8 mouse cellular contexts compared by ENCODE assay signal in genomic region chr14:50955942-50956508, GRCm38 (mm10). TPM values are rescaled to one million over a fixed set of nuclear protein-coding genes. Genes with fewer than 3 reads are reported as not detected.
DNase-seq lines count a peak whose midpoint lies in the region; ATAC-seq lines count a peak whose summit lies in the region.
"Not testable (repeated sequence)": the region's sequence is repeated elsewhere in the genome, so short reads cannot be mapped to it uniquely, and the experiment has no call there.

Gene Pnp2, plus strand, starts transcription at chr14:50955992.

- not testable (repeated sequence) for H3K27me3 ChIP-seq in embryonic facial prominence, embryonic 12.5 days; intestine, embryonic 15.5 days (replicated peaks)

- ATAC-seq in embryonic facial prominence, embryonic 12.5 days (ENCODE audit: insufficient number of reproducible peaks, insufficient read depth, low FRiP score, low TSS enrichment) = peak; percentile 75
- ATAC-seq in intestine, embryonic 15.5 days = peak; percentile 80

- WGBS in embryonic facial prominence, embryonic 12.5 days = 6% methylated on average over 18 of the region's 19 CpGs
- 9% methylated on average over 19 of the region's 19 CpGs for WGBS in intestine, embryonic 15.5 days

- H3K9me3 ChIP-seq in embryonic facial prominence, embryonic 12.5 days; intestine, embryonic 15.5 days: not testable (repeated sequence)

- H3K4me3 ChIP-seq in embryonic facial prominence, embryonic 12.5 days = 0 out of 2 replicates have a peak within 1 kb of the TSS, but pooled peaks have one; percentile 4
- H3K4me3 ChIP-seq in intestine, embryonic 15.5 days (replicated peaks) = not testable (repeated sequence)

- not testable (repeated sequence) for H3K27ac ChIP-seq in embryonic facial prominence, embryonic 12.5 days; intestine, embryonic 15.5 days

- H3K36me3 ChIP-seq in embryonic facial prominence, embryonic 12.5 days; intestine, embryonic 15.5 days: not testable (repeated sequence)

- H3K9ac ChIP-seq in embryonic facial prominence, embryonic 12.5 days; intestine, embryonic 15.5 days: not testable (repeated sequence)

- H3K4me1 ChIP-seq in embryonic facial prominence, embryonic 12.5 days; intestine, embryonic 15.5 days (replicated peaks): not testable (repeated sequence)

- peak within 1 kb of the TSS; percentile 36 for H3K4me2 ChIP-seq in embryonic facial prominence, embryonic 12.5 days (replicated peaks)
- H3K4me2 ChIP-seq in intestine, embryonic 15.5 days (replicated peaks) = peak within 1 kb of the TSS; percentile 49

- intact Hi-C loops in left cerebral cortex, postnatal 10 days (cut with DNase I) = not testable (repeated sequence)

- DNase-seq in adrenal gland, adult 18-20 months (ENCODE audit: low spot score in 2 of 2) = peak; percentile 32 to 48
- DNase-seq in heart, adult 18-20 months = peak; percentile 65 to 79
- peak; percentile 51 to 72 for DNase-seq in left cerebral cortex, postnatal 10 days (ENCODE audit: extremely low spot score in 1 of 2, low spot score in 2 of 2)
- DNase-seq in lung, postnatal 36 days = peak; percentile 67
- peak; percentile 18 for DNase-seq in ovary, postnatal 10 days (ENCODE audit: low spot score)
- peak; percentile 49 to 55 for DNase-seq in thymus, postnatal 10 days (ENCODE audit: low spot score in 2 of 2)

RNA-seq across cellular contexts. Expression of gene Pnp2, which starts in this region (rescaled TPM):
- total RNA-seq in adrenal gland, adult 18-20 months (2021) = 1 to 10 TPM; 1.7 to 2.7 TPM
- polyA plus RNA-seq in embryonic facial prominence, embryonic 12.5 days (2016; fragmentation: Nextera tagmentation; extraction: Ambion mirVana) = 0.29 TPM in 1 of 2 replicates, not detected in the other
- total RNA-seq in heart, adult 18-20 months (2021) = 1 to 10 TPM in 1 of 2 experiments, under 1 TPM in 1; 0.89 to 1.0 TPM
- 2.6 and 3.0 TPM in 2 replicates for polyA plus RNA-seq in intestine, embryonic 15.5 days (2015; fragmentation: Nextera tagmentation; extraction: Ambion mirVana)
- total RNA-seq in left cerebral cortex, postnatal 10 days (2021) = 1 to 10 TPM in 1 of 2 experiments, under 1 TPM in 1; 0.79 to 1.7 TPM

Comparison
In these comparisons a context has a peak if more than half of its experiments do, and no peak if none do; other contexts are left out.
1. Peak in ATAC-seq, H3K4me3 ChIP-seq and H3K4me2 ChIP-seq in embryonic facial prominence, embryonic 12.5 days; RNA of the gene not detected or under 1 TPM.
2. DNase-seq: peak in every context shown above with its lines; median percentile 72 in heart, adult 18-20 months; 67 in lung, postnatal 36 days; 62 in left cerebral cortex, postnatal 10 days; 52 in thymus, postnatal 10 days; 40 in adrenal gland, adult 18-20 months; 18 in ovary, postnatal 10 days.